Mouse (Mus musculus) heart, embryonic 13.5 days (tissue): ENCODE data around the gene Rpn2. TPM values are rescaled to one million over a fixed set of nuclear protein-coding genes. Genes with fewer than 3 reads are reported as not detected.
A peak's percentile ranks its signal among the peaks of the same experiment; 100 is the strongest.

Source experiments
- ATAC-seq: fragments of 200-750 bp; cut with Nextera tagmentation; 2 replicates; pipeline ENCODE4 v1.8.0; 2017; ENCODE audit warnings: moderate TSS enrichment; ENCODE audit not compliant: insufficient number of reproducible peaks, low FRiP score, low TSS enrichment; ENCODE audit errors: extremely low read depth
- H3K27ac ChIP-seq: fragments of 300-500 bp; sonication (generic); replicated peaks from 2 replicates; pipeline ENCODE4 v1.5.1; 2015; ENCODE audit warnings: moderate library complexity, mild to moderate bottlenecking, inconsistent platforms
- H3K27me3 ChIP-seq: fragments of 300-500 bp; sonication (generic); replicated peaks from 2 replicates; pipeline ENCODE4 v1.6.1; 2015; ENCODE audit warnings: mild to moderate bottlenecking, inconsistent platforms
- H3K36me3 ChIP-seq: fragments of 300-500 bp; sonication (generic); 2 replicates; pipeline ENCODE4 v1.6.1; 2015; ENCODE audit warnings: mild to moderate bottlenecking, inconsistent platforms
- H3K4me1 ChIP-seq: fragments of 300-500 bp; sonication (generic); 2 replicates; pipeline ENCODE4 v1.6.1; 2015; ENCODE audit warnings: inconsistent platforms
- H3K4me2 ChIP-seq: fragments of 300-500 bp; sonication (generic); 2 replicates; pipeline ENCODE4 v1.6.1; 2015; ENCODE audit warnings: inconsistent platforms, mild to moderate bottlenecking, moderate library complexity
- H3K4me3 ChIP-seq: fragments of 300-500 bp; sonication (generic); 2 replicates; pipeline ENCODE4 v1.5.1; 2015; ENCODE audit warnings: moderate library complexity, mild to moderate bottlenecking, inconsistent platforms
- H3K9ac ChIP-seq: fragments of 300-500 bp; sonication (generic); 2 replicates; pipeline ENCODE4 v1.6.1; 2015; ENCODE audit warnings: inconsistent platforms, mild to moderate bottlenecking, moderate library complexity
- H3K9me3 ChIP-seq: fragments of 300-500 bp; sonication (generic); 2 replicates; pipeline ENCODE4 v1.6.1; 2016; ENCODE audit warnings: inconsistent platforms
- WGBS: fragments of 180-500 bp; shearing (Covaris S2); methylation state at CpG from one replicate; pipeline ENCODE4 v1.1.7; 2015; ENCODE audit warnings: mixed read lengths; 5-methylcytosine and 5-hydroxymethylcytosine counted together
- polyA plus RNA-seq: library from polyadenylated mRNA; unstranded; fragments of >200 nt; fragmentation: Nextera tagmentation; extraction: Ambion mirVana; gene quantifications from 2 replicates; pipeline ENCODE4 v1.2.1, GENCODE M21; 2015

The Rpn2 gene
- polyA plus RNA-seq: 192 and 198 TPM in 2 replicates

DNA sequence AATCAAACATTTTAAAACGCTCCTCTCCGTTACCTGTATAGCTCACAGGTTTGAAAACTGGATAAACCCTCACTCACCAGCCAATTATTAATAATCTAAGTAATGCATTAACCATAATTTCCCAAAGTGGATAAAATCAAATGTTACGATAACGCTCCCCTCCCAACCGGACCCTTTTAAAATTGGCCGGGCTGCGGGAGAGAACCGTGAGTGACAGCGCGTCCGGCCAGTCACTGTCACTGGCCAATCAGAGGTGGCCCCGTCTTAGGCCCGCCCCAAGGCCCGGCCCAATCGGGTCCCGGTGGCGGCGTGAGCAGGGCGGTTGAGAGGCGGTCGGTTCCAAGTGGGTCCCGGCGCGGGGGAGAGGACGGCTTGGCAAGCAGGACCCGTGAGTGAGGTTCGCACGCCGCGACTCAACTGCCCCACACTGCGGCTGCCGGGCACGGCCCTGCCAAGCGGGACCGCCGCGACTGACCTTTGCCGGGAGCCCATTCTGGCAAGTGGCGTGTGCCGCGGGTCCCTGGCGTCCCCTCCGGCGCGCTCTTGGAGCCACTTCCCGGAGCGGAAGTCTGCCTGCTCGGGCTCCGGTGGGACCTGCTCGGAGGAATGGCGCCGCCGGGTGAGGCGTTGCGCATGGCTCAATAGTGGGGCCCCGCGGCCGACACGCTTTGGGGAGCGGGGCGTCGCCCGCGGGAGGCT lies at the start of gene Rpn2:
Rpn2 (plus strand) TSS at position 301 of the 699 bp plus-strand sequence.
- peak; percentile 99 for ATAC-seq
- Histone ChIP-seq H3K27me3 (no peaks in the 10 kb centered on the region), H3K4me3 (peak within 1 kb of the TSS; percentile 81), H3K36me3 (peaks cover 20% of the 10 kb centered on the region), H3K4me1 (peaks cover 25% of the 10 kb centered on the region), H3K4me2 (peak within 1 kb of the TSS; percentile 74), H3K9ac (peak within 1 kb of the TSS; percentile 97), H3K27ac (peak within 1 kb of the TSS; percentile 93), H3K9me3 (no peaks in the 10 kb centered on the region)
- under 1% methylated on average over 63 of the region's 64 CpGs for WGBS

DNA sequence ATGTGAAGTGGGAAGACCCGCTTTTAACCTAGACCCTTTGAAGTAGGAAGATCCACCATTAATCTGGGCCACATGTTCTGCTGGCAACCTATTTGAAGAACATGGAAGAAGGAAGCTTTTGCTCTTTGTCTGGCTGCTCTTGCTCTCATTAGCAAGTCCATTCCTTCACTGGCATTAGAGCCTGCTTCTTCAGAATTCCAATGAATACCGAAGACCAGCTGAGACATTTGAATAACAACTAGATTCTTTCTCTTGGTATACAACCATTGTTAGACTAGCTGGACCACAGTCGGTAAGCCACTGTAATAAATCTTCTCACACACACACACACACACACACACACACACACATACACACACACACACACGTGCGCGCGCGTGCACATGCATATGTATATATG lies 42.9 kb upstream of the Rpn2 start:
- H3K36me3 ChIP-seq: no peaks in the 10 kb centered on the region
- H3K27me3 ChIP-seq: peaks cover 17% of the 10 kb centered on the region
- no peak for ATAC-seq
- H3K27ac ChIP-seq: no peak overlapping the region
- H3K4me3 ChIP-seq: no peak overlapping the region
- WGBS: 94% methylated on average over 8 of the region's 8 CpGs
- no peaks in the 10 kb centered on the region for H3K9me3 ChIP-seq
- no peak overlapping the region for H3K4me2 ChIP-seq
- H3K9ac ChIP-seq: no peak overlapping the region
- no peaks in the 10 kb centered on the region for H3K4me1 ChIP-seq

DNA sequence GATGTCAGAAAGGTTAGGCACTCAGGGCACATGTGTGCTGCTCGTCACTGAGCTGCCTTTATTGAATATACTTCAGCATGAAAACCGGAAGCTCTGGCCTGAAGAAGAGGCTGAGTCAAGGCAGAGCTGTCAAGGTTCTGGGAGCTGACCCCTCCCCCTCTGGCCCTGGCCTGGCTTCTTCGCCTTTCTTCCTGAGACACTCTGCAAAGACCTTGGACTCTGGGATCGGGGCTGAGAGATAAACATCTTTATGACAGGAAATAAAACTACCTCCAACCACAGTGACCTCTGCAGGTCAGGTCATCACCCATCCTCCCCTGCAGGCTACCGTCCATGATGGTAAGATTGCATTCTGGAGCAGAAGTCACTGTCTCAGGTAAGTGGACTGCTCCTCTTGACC lies 33.8 kb upstream of the Rpn2 start:
- Histone ChIP-seq H3K4me3 (no peak overlapping the region), H3K9ac (no peak overlapping the region), H3K4me2 (no peak overlapping the region), H3K36me3 (no peaks in the 10 kb centered on the region), H3K4me1 (no peaks in the 10 kb centered on the region), H3K27ac (no peak overlapping the region), H3K27me3 (no peaks in the 10 kb centered on the region), H3K9me3 (0 out of 2 replicates have a peak, but pooled peaks cover 2% of the 10 kb centered on the region)
- WGBS: 41% methylated on average over 5 of the region's 5 CpGs
- ATAC-seq: no peak

DNA sequence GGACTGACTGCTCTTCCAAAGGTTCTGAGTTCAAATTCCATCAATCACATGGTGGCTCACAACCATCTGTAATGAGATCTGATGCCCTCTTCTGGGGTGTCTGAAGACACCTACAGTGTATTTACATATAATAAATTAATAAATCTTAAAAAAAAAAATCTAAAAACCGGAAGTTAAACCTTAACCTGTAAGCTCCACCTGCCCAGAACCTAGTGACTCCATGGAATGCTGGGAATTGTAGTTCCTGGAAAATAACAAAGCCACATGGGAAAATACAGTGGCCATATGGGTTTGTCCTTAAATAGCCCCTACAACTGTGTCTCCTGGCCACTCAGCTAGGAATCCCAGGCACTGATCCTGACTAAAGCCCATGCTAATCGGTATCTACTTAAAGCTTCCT lies 33.2 kb upstream of the Rpn2 start:
- ATAC-seq: no peak
- Histone ChIP-seq H3K4me1 (no peaks in the 10 kb centered on the region), H3K4me3 (no peak overlapping the region), H3K4me2 (no peak overlapping the region), H3K9me3 (0 out of 2 replicates have a peak, but pooled peaks cover 2% of the 10 kb centered on the region), H3K27me3 (no peaks in the 10 kb centered on the region), H3K9ac (no peak overlapping the region), H3K27ac (no peak overlapping the region), H3K36me3 (no peaks in the 10 kb centered on the region)
- whole genome bisulfite sequencing: 64% methylated on average over 2 of the region's 2 CpGs

DNA sequence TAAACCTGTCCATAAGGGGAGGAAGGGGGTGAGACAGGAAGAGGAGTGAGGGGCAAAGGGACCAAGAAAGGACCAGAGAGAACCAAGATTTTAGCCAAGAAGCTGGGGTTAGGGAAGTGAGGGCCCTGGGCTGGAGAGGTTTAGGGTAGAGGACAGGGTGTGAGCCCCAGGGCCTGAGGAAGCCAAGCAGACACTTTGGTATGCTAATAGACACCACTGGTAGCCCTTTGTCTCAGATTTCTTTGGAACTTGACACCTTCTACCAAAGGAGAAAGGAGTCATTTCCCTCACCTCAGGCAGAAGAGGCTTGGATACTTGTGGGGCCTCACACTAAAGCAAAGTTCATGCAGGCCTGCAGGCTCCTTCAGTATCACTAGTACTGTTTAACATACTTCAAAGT lies 30.7 kb upstream of the Rpn2 start:
- no peaks in the 10 kb centered on the region for H3K36me3 ChIP-seq
- H3K9ac ChIP-seq: no peak overlapping the region
- H3K27ac ChIP-seq: no peak overlapping the region
- H3K4me3 ChIP-seq: no peak overlapping the region
- no peaks in the 10 kb centered on the region for H3K27me3 ChIP-seq
- H3K4me1 ChIP-seq: no peaks in the 10 kb centered on the region
- no peaks in the 10 kb centered on the region for H3K9me3 ChIP-seq
- ATAC-seq: no peak
- H3K4me2 ChIP-seq: no peak overlapping the region

DNA sequence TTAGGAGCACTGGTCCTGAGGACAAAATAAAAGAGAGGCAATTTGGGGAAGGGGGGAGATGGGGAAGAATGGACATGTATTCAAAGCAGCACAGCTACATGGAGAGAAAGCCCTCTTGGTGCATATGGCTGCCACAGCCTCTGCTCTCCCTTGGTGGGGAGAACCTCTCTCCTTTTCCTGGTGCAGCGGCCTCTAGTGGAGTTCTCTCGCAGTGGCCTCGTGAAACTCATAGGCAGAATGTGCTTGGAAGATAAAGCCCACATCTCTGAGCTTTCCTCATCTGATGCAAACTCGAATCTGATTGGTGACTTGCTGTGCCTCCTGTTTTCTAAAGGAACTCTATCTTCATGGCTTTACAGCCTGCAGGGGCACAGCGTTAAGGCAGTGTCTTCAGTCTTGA lies 19.1 kb upstream of the Rpn2 start:
- H3K4me2 ChIP-seq: no peak overlapping the region

DNA sequence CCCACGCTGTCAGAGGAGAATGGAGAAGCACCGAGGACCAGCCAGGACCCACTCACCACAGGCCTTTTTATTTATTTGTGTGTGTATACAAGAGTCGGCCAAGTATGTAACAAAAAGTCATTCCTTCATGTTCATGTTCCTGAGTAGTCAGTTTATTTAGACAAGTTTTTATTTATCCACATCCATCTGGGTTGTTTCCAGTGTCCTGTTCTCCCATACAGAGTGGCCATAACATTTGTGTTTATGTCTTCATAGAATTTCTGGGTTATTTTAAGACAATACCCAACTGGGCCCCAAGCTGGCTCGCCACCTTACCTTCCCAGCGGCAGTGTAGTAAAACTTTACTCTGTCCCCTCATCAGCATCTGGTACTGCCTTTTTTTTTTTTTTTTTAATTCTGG lies 16.9 kb upstream of the Rpn2 start:
- H3K9me3 ChIP-seq: no peaks in the 10 kb centered on the region
- no peak overlapping the region for H3K4me2 ChIP-seq
- no peak overlapping the region for H3K27ac ChIP-seq
- H3K9ac ChIP-seq: no peak overlapping the region
- WGBS: 69% methylated on average over 5 of the region's 5 CpGs
- no peak for ATAC-seq
- no peaks in the 10 kb centered on the region for H3K4me1 ChIP-seq
- no peak overlapping the region for H3K4me3 ChIP-seq
- H3K36me3 ChIP-seq: no peaks in the 10 kb centered on the region
- H3K27me3 ChIP-seq: 0 out of 2 replicates have a peak, but pooled peaks cover 2% of the 10 kb centered on the region

More for the DNA sequence above, 19.1 kb upstream of the Rpn2 start:
- no peaks in the 10 kb centered on the region for H3K4me1 ChIP-seq
- no peaks in the 10 kb centered on the region for H3K36me3 ChIP-seq
- 0 out of 2 replicates have a peak, but pooled peaks cover 2% of the 10 kb centered on the region for H3K27me3 ChIP-seq
- no peak overlapping the region for H3K27ac ChIP-seq
- ATAC-seq: no peak
- WGBS: 4% methylated on average over 5 of the region's 5 CpGs
- no peak overlapping the region for H3K4me3 ChIP-seq
- H3K9me3 ChIP-seq: no peaks in the 10 kb centered on the region
- H3K9ac ChIP-seq: no peak overlapping the region

DNA sequence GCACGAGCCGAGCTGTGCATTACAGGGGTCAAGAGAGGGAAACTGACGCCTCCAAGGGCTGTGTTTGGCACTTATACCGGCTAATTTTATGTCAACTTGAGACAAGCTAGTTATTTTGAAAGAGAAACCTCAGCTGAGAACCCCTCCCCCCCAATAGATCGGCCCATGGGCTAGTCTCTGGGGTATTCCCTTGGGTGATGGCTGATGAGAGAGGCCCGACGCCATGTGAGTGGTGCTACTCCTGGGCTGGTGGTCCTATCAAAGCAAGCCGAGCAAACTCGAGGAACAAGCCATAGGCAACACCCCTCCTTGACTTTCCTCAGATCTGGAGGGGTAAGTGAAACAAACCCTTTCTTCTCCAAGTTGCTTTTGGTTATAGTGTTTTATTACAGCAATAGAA lies 16.3 kb upstream of the Rpn2 start:
- Histone ChIP-seq H3K9me3 (no peaks in the 10 kb centered on the region), H3K27ac (no peak overlapping the region), H3K4me2 (no peak overlapping the region), H3K4me3 (no peak overlapping the region), H3K4me1 (no peaks in the 10 kb centered on the region), H3K27me3 (0 out of 2 replicates have a peak, but pooled peaks cover 2% of the 10 kb centered on the region), H3K9ac (no peak overlapping the region), H3K36me3 (no peaks in the 10 kb centered on the region)
- WGBS: 56% methylated on average over 9 of the region's 9 CpGs
- no peak for ATAC-seq

DNA sequence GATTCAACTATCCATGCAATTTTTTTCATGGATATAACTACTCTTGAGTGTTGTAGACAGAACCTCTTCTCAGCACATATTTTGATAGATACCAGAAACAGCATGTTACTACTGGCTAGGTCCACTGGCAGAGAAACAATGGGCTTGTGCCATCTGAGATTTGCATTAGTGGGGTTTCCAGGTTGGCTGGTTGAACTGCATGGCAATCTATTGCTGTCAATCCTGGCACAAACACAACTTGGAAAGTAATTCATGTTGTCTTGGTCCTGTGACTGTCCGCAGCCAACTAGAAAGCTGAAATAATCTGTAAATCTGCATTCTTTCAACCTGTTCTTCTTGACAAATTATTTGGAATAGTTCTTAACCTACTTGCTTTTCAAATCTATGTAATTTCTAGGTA lies 15.7 kb upstream of the Rpn2 start:
- Histone ChIP-seq H3K4me3 (no peak overlapping the region), H3K27me3 (0 out of 2 replicates have a peak, but pooled peaks cover 2% of the 10 kb centered on the region), H3K4me2 (no peak overlapping the region), H3K27ac (no peak overlapping the region), H3K9ac (no peak overlapping the region), H3K4me1 (no peaks in the 10 kb centered on the region), H3K9me3 (no peaks in the 10 kb centered on the region), H3K36me3 (no peaks in the 10 kb centered on the region)
- no peak for ATAC-seq
- WGBS: 79% methylated on average over 1 of the region's 1 CpGs

DNA sequence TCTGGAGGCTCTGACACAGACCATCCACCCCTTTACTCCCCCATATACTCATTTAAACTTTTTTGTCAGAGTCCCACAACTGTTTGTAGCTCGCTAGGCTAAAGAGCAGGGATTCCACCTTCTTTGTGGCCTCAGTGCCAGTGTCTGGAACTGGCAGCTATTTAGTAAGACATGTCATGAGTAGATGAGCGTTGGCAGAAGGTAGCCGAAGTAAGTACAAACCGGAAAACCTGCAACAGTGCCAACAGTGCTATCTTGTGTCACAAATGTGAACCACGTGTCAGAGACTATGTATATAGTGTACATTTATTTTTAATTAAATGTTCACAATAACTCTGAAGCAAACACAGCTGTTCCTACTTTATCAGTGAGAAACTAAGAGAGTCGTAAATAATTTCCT lies 15.0 kb upstream of the Rpn2 start:
- H3K4me2 ChIP-seq: no peak overlapping the region
- H3K36me3 ChIP-seq: no peaks in the 10 kb centered on the region
- no peaks in the 10 kb centered on the region for H3K9me3 ChIP-seq
- no peaks in the 10 kb centered on the region for H3K4me1 ChIP-seq
- no peak overlapping the region for H3K4me3 ChIP-seq
- WGBS: 65% methylated on average over 6 of the region's 6 CpGs
- no peak overlapping the region for H3K27ac ChIP-seq
- no peak overlapping the region for H3K9ac ChIP-seq
- 0 out of 2 replicates have a peak, but pooled peaks cover 2% of the 10 kb centered on the region for H3K27me3 ChIP-seq
- no peak for ATAC-seq

DNA sequence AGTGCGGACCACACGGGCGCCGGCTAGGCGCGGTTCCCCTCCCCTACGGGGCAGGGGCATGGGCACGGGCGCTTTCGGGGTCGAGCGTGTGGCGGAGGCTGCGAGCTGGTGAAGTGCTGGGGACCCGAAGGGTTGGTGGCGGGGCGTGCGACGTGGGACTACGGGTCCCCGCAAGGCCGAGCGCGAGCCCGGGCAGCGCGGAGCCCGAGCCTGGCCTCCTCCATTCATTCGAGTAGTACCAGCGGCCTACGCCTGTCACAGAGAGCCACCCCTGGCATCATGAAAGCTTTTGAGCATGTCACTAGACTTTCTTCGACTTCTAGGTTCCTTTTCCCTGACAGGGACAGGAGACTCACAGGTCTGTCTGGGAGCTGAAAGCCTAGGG lies 591 bp downstream of the Rpn2 start, which contains the start of gene Mroh8:
Mroh8 (minus strand) TSS at position 134 of the 385 bp plus-strand sequence.
- H3K4me2 ChIP-seq: peak within 1 kb of the TSS; percentile 74
- peaks cover 25% of the 10 kb centered on the region for H3K4me1 ChIP-seq
- ATAC-seq: no peak
- peak within 1 kb of the TSS; percentile 93 for H3K27ac ChIP-seq
- whole genome bisulfite sequencing: under 1% methylated on average over 32 of the region's 32 CpGs
- H3K27me3 ChIP-seq: no peaks in the 10 kb centered on the region
- H3K4me3 ChIP-seq: peak within 1 kb of the TSS; percentile 81
- no peaks in the 10 kb centered on the region for H3K9me3 ChIP-seq
- peaks cover 25% of the 10 kb centered on the region for H3K36me3 ChIP-seq
- H3K9ac ChIP-seq: peak within 1 kb of the TSS; percentile 97

DNA sequence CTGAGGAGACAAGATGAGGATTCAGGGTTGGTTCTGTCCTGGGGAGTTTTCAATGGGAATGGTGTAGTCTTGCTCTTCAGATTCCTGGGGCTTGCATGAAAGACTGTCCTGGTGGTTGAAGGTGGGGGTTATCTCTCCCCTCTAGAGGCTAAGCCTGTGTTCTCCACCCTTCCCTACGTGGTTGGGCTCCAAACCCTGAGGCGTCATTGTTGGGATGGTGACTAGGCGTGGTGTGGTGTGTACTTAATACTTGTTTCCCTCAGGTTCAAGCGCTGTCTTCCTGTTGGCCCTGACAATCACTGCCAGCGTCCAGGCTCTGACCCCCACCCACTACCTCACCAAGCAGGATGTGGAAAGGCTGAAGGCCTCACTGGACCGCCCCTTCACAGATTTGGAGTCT lies 4.5 kb downstream of the Rpn2 start:
- Histone ChIP-seq H3K36me3 (peaks cover 62% of the 10 kb centered on the region), H3K4me1 (peaks cover 24% of the 10 kb centered on the region), H3K9ac (no peak overlapping the region), H3K4me3 (no peak overlapping the region), H3K27ac (no peak overlapping the region), H3K9me3 (no peaks in the 10 kb centered on the region), H3K27me3 (no peaks in the 10 kb centered on the region), H3K4me2 (no peak overlapping the region)
- WGBS: 81% methylated on average over 6 of the region's 6 CpGs
- ATAC-seq: no peak
